ENCODE assay signal across 8 mouse cellular contexts in genomic region chr3:135440621-135441020, GRCm38 (mm10). TPM values are rescaled to one million over a fixed set of nuclear protein-coding genes. Genes with fewer than 3 reads are reported as not detected.
A peak's percentile ranks its signal among the peaks of the same experiment; 100 is the strongest.
DNase-seq lines count a peak whose midpoint lies in the region; ATAC-seq and TF ChIP-seq lines count a peak whose summit lies in the region.

No protein-coding gene starts in this region.

- peak overlapping the region; percentile 87 for H3K4me3 ChIP-seq in left cerebral cortex, adult 2 months
- H3K4me3 ChIP-seq in brown adipose tissue, adult 24 weeks (ENCODE audit: insufficient read depth, low read depth, low read length): peak overlapping the region; percentile 92
- H3K4me3 ChIP-seq in midbrain, embryonic 11.5 days (ENCODE audit: low read depth, low read length): peak overlapping the region; percentile 98

- no peak for ATAC-seq in midbrain, embryonic 11.5 days (ENCODE audit: low FRiP score)

- H3K36me3 ChIP-seq in midbrain, embryonic 11.5 days (ENCODE audit: control insufficient read depth, insufficient read depth, low read length): no peaks in the 10 kb centered on the region

- TF ChIP-seq CTCF in left cerebral cortex, adult 2 months (IDR thresholded peaks at IDR 0.05): no peak

- whole genome bisulfite sequencing in midbrain, embryonic 11.5 days: 66% methylated on average over 10 of the region's 10 CpGs

- H3K4me1 ChIP-seq in brown adipose tissue, adult 24 weeks (ENCODE audit: control insufficient read depth, insufficient read depth, insufficient read length, low read length): peaks cover 2% of the 10 kb centered on the region; the same call in 1 of the 2 replicates
- peaks cover 16% of the 10 kb centered on the region for H3K4me1 ChIP-seq in midbrain, embryonic 11.5 days (ENCODE audit: control insufficient read depth, insufficient read depth, low read length)

- no peak for DNase-seq in left cerebral cortex, adult 2 months (ENCODE audit: extremely low spot score in 1 of 2, low spot score in 2 of 2)
- DNase-seq in left cerebral cortex, adult 8-10 months (ENCODE audit: low spot score in 2 of 2): no peak
- peak; percentile 27 to 29 for DNase-seq in heart, postnatal 10 days
- peak; percentile 85 for DNase-seq in midbrain, embryonic 11.5 days (ENCODE audit: low spot score, missing footprints)
- no peak for DNase-seq in right cerebral cortex, adult 2 months (ENCODE audit: low spot score in 2 of 2)
- DNase-seq in cerebellum, postnatal 4 days (ENCODE audit: low spot score in 2 of 2): no peak
- no peak for DNase-seq in right cerebral cortex, postnatal 25 days

- H3K4me2 ChIP-seq in midbrain, embryonic 11.5 days: peak overlapping the region; percentile 83

- peak overlapping the region; percentile 99; the same call in 1 of the 2 replicates for H3K27ac ChIP-seq in left cerebral cortex, adult 2 months
- H3K27ac ChIP-seq in brown adipose tissue, adult 24 weeks (replicated peaks; ENCODE audit: low read depth, low read length): 0 out of 2 replicates have a peak overlapping the region, but pooled peaks have one; percentile 100
- H3K27ac ChIP-seq in midbrain, embryonic 11.5 days (ENCODE audit: low read depth, low read length): no peak overlapping the region

- H3K27me3 ChIP-seq in midbrain, embryonic 11.5 days (ENCODE audit: control insufficient read depth, insufficient read depth, low read length): no peaks in the 10 kb centered on the region

- no peak overlapping the region for H3K9ac ChIP-seq in midbrain, embryonic 11.5 days (ENCODE audit: low read length)

- intact Hi-C loops in left cerebral cortex, adult 2 months (cut with DNase I): loop anchor here (10.0 kb wide), 1 partner anchor 1896 kb away; the partner anchor contains the start of gene Tet2
- intact Hi-C loops in heart, postnatal 10 days (cut with DNase I): no loop called here

- no peaks in the 10 kb centered on the region for H3K9me3 ChIP-seq in midbrain, embryonic 11.5 days (ENCODE audit: control insufficient read depth, low read length)

RNA-seq across cellular contexts. Expression of gene Ube2d3, which starts 2.7 kb away (rescaled TPM):
- 100 to 1,000 TPM; 225 to 229 TPM for total RNA-seq in left cerebral cortex, adult 2 months (2021)
- 100 to 1,000 TPM; 215 to 235 (median 222) TPM for total RNA-seq in left cerebral cortex, adult 8-10 months (2022)
- 370 and 426 TPM in 2 replicates for polyA plus RNA-seq in brown adipose tissue, adult 24 weeks (2012; ENCODE audit: insufficient read depth, insufficient read length, missing spikeins)
- 100 to 1,000 TPM; 358 to 365 TPM for total RNA-seq in heart, postnatal 10 days (2021)
- polyA plus RNA-seq in midbrain, embryonic 11.5 days (2014; fragmentation: Nextera tagmentation; extraction: Ambion mirVana): 693 and 733 TPM in 2 replicates

RNA-seq across cellular contexts. Expression of gene Cisd2, which starts 16.9 kb away (rescaled TPM):
- 10 to 100 TPM; 38.7 to 39.3 TPM for total RNA-seq in left cerebral cortex, adult 2 months (2021)
- 10 to 100 TPM; 34.6 to 37.2 (median 35.7) TPM for total RNA-seq in left cerebral cortex, adult 8-10 months (2022)
- polyA plus RNA-seq in brown adipose tissue, adult 24 weeks (2012; ENCODE audit: insufficient read depth, insufficient read length, missing spikeins): 23.7 and 29.7 TPM in 2 replicates
- 10 to 100 TPM; 38.5 to 41.7 TPM for total RNA-seq in heart, postnatal 10 days (2021)
- 85.5 and 90.0 TPM in 2 replicates for polyA plus RNA-seq in midbrain, embryonic 11.5 days (2014; fragmentation: Nextera tagmentation; extraction: Ambion mirVana)

RNA-seq across cellular contexts. Expression of gene Manba, which starts 44.8 kb away (rescaled TPM):
- 10 to 100 TPM in 1 of 2 experiments, 1 to 10 TPM in 1; 8.9 to 15.5 TPM for total RNA-seq in left cerebral cortex, adult 2 months (2021)
- total RNA-seq in left cerebral cortex, adult 8-10 months (2022): 10 to 100 TPM in 3 of 4 experiments, 1 to 10 TPM in 1; 9.9 to 17.0 (median 11.9) TPM
- 5.1 and 8.8 TPM in 2 replicates for polyA plus RNA-seq in brown adipose tissue, adult 24 weeks (2012; ENCODE audit: insufficient read depth, insufficient read length, missing spikeins)
- 10 to 100 TPM; 22.5 to 26.8 TPM for total RNA-seq in heart, postnatal 10 days (2021)
- 4.4 and 5.8 TPM in 2 replicates for polyA plus RNA-seq in midbrain, embryonic 11.5 days (2014; fragmentation: Nextera tagmentation; extraction: Ambion mirVana)

Comparison
In these comparisons a context has a peak if more than half of its experiments do, and no peak if none do; other contexts are left out.
1. DNase-seq: peak in heart, postnatal 10 days (2 of 2) and midbrain, embryonic 11.5 days (single experiment); none in left cerebral cortex, adult 2 months (0 of 2), left cerebral cortex, adult 8-10 months (0 of 2), right cerebral cortex, adult 2 months (0 of 2), cerebellum, postnatal 4 days (0 of 2) and right cerebral cortex, postnatal 25 days (single experiment).
2. Peak in every context shown above with its lines, with median percentiles within 50 percentile points of each other: H3K4me3 ChIP-seq.